In the genomic region with DNA sequence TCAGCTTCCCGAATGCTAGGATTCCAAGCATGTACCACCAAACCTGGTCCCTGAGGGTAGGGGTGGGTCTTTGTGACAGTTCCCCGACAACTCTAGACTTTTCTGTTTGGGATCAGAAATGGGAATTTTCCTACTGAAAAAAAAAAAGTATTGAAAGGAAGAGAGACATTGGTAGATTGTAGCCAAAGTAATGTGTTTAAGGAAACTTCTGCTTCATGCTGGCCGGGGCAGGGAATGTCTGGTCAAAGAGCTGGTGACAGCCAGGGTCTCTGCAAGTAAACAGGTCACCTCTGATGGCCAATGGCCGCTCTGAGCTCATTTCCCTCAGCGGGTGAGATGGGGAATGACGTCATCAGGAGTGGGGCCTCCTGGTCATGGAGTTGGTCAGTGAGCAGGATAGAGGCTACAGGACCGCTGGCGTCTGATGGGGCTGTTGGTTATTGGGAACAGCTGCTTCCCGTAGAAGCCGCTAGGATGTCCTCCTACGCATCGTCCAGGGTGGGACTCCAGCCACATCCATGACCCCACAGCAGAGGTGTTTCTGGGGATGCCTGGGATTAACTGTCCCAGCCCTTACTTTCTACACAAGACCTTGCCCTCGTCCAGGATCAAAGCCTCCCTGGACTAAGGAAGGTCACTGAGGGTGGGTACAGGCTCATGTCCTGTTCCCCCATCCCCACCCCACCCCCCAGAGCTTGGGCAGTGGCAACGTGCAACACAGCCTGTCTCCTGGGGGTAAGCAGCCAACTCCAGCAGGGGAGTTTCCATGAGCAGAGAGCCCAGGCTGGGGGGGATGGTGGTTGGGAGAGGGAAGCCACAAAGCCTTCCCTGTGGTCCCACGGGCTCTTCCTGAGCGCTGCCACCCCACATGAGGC, we compare ENCODE assay signal across 18 mouse cellular contexts. TPM values are rescaled to one million over a fixed set of nuclear protein-coding genes. Genes with fewer than 3 reads are reported as not detected.
DNase-seq lines count a peak whose midpoint lies in the region; ATAC-seq and TF ChIP-seq lines count a peak whose summit lies in the region.
"Had no signal": no experiment of that assay in that cellular context is flagged by ENCODE, and none has a peak within 500 bp of the region (broad histone marks: within the 10 kb centered on the region; RNA-seq: fewer than 3 reads in every experiment).

No protein-coding gene starts in this region.

- H3K36me3 ChIP-seq in heart, embryonic 11.5 days (ENCODE audit: control insufficient read depth, insufficient read depth, low read length), result no peaks in the 10 kb centered on the region
- no peaks in the 10 kb centered on the region for H3K36me3 ChIP-seq in heart, postnatal 0 days (replicated peaks; ENCODE audit: control insufficient read depth, insufficient read depth, low read length)
- H3K36me3 ChIP-seq: limb, embryonic 13.5 days; lung, embryonic 15.5 days; neural tube, embryonic 13.5 days had no signal

- no peak for ATAC-seq in heart, embryonic 11.5 days (replicated peaks; ENCODE audit: insufficient number of reproducible peaks, low FRiP score, low TSS enrichment)
- peak; percentile 44 for ATAC-seq in heart, postnatal 0 days (ENCODE audit: insufficient read depth, low read depth)
- ATAC-seq: forebrain, embryonic 16.5 days had no signal

- no peaks in the 10 kb centered on the region for H3K9me3 ChIP-seq in heart, embryonic 11.5 days (replicated peaks; ENCODE audit: control insufficient read depth, low read length)
- H3K9me3 ChIP-seq in heart, postnatal 0 days (replicated peaks; ENCODE audit: control insufficient read depth, low read length), result no peaks in the 10 kb centered on the region
- H3K9me3 ChIP-seq: limb, embryonic 13.5 days; lung, embryonic 15.5 days; neural tube, embryonic 13.5 days had no signal

- no peak for TF ChIP-seq CTCF in heart, postnatal 0 days (IDR thresholded peaks at IDR 0.05; ENCODE audit: low read depth)
- no peak for TF ChIP-seq CTCF in layer of hippocampus, adult 2 months (conservative IDR thresholded peaks at IDR 0.05)

- H3K27me3 ChIP-seq in heart, embryonic 11.5 days (ENCODE audit: control insufficient read depth, insufficient read depth, low read length), result no peaks in the 10 kb centered on the region
- H3K27me3 ChIP-seq in heart, postnatal 0 days (ENCODE audit: control insufficient read depth, insufficient read depth, low read length), result no peaks in the 10 kb centered on the region
- H3K27me3 ChIP-seq: limb, embryonic 13.5 days; lung, embryonic 15.5 days; neural tube, embryonic 13.5 days had no signal

- H3K4me1 ChIP-seq in heart, embryonic 11.5 days (ENCODE audit: control insufficient read depth, insufficient read depth, low read length), result peaks cover 2% of the 10 kb centered on the region; the same call in 1 of the 2 replicates
- H3K4me1 ChIP-seq in heart, postnatal 0 days (ENCODE audit: control insufficient read depth, insufficient read depth), result 0 out of 2 replicates have a peak, but pooled peaks cover 9% of the 10 kb centered on the region

- WGBS in heart, embryonic 11.5 days (ENCODE audit: insufficient replicate concordance), result 59% methylated on average over 16 of the region's 16 CpGs
- WGBS in heart, postnatal 0 days, result 50% methylated on average over 16 of the region's 16 CpGs

- no peak overlapping the region for H3K4me2 ChIP-seq in heart, embryonic 11.5 days
- H3K4me2 ChIP-seq in heart, postnatal 0 days (ENCODE audit: low read depth, low read length), result no peak overlapping the region
- H3K4me2 ChIP-seq: limb, embryonic 13.5 days; lung, embryonic 15.5 days; neural tube, embryonic 13.5 days had no signal

- peak; percentile 97 for DNase-seq in heart, adult 11 months
- peak; percentile 34 for DNase-seq in ovary, postnatal 14 days (ENCODE audit: low spot score)
- DNase-seq in ovary, postnatal 36 days (ENCODE audit: low spot score), result no peak
- DNase-seq in heart, postnatal 0 days (ENCODE audit: low spot score), result peak; percentile 20
- peak; percentile 20 for DNase-seq in lung, postnatal 36 days
- DNase-seq in liver, result no peak
- DNase-seq in layer of hippocampus, adult 2 months (ENCODE audit: low spot score in 2 of 2), result no peak
- DNase-seq: adrenal gland, postnatal 10 days; B cell, adult 2 months; midbrain, embryonic 14.5 days; right cerebral cortex, adult 18-20 months had no signal

- H3K9ac ChIP-seq in heart, embryonic 11.5 days (ENCODE audit: low read depth, low read length), result no peak overlapping the region
- no peak overlapping the region for H3K9ac ChIP-seq in heart, postnatal 0 days (replicated peaks; ENCODE audit: low read depth, low read length)
- H3K9ac ChIP-seq: limb, embryonic 13.5 days; lung, embryonic 15.5 days; neural tube, embryonic 13.5 days had no signal

- no peak for TF ChIP-seq EP300 in heart, postnatal 0 days (IDR thresholded peaks at IDR 0.05; ENCODE audit: low read depth)

- H3K27ac ChIP-seq in heart, embryonic 11.5 days (ENCODE audit: low read depth, low read length), result no peak overlapping the region
- H3K27ac ChIP-seq in heart, postnatal 0 days (ENCODE audit: low read depth), result peak overlapping the region; percentile 34; the same call in 1 of the 2 replicates
- H3K27ac ChIP-seq in layer of hippocampus, adult 2 months, result no peak overlapping the region
- H3K27ac ChIP-seq: limb, embryonic 13.5 days; lung, embryonic 15.5 days; neural tube, embryonic 13.5 days had no signal

- no peak overlapping the region for H3K4me3 ChIP-seq in heart, embryonic 11.5 days (ENCODE audit: low read depth, low read length)
- no peak overlapping the region for H3K4me3 ChIP-seq in heart, postnatal 0 days (ENCODE audit: low read depth, low read length)
- H3K4me3 ChIP-seq in layer of hippocampus, adult 2 months, result no peak overlapping the region
- H3K4me3 ChIP-seq: limb, embryonic 13.5 days; lung, embryonic 15.5 days; neural tube, embryonic 13.5 days had no signal

RNA-seq across cellular contexts. Expression of gene Cilp, which starts 17.2 kb away (rescaled TPM):
- 0.14 TPM in 1 of 2 replicates, not detected in the other for polyA plus RNA-seq in heart, embryonic 11.5 days (2014; fragmentation: Nextera tagmentation; extraction: Ambion mirVana)
- total RNA-seq in heart, postnatal 0 days (2014; rRNA removed; ENCODE audit: low replicate concordance), result 0.73 and 0.88 TPM in 2 replicates
- polyA plus RNA-seq in heart, postnatal 0 days (2015; fragmentation: Nextera tagmentation; extraction: Ambion mirVana), result 0.19 and 0.21 TPM in 2 replicates
- total RNA-seq in layer of hippocampus, adult 2 months (2021), result under 1 TPM in 1 of 2 experiments, not detected in 1; 0.26 TPM
- total RNA-seq: layer of hippocampus, postnatal 25 days had no signal
- polyA plus RNA-seq: heart, embryonic 14.5 days had no signal

RNA-seq across cellular contexts. Expression of gene Clpx, which starts 46.3 kb away (rescaled TPM):
- 42.9 and 50.6 TPM in 2 replicates for polyA plus RNA-seq in heart, embryonic 11.5 days (2014; fragmentation: Nextera tagmentation; extraction: Ambion mirVana)
- total RNA-seq in heart, postnatal 0 days (2014; rRNA removed; ENCODE audit: low replicate concordance), result 37.4 and 37.8 TPM in 2 replicates
- polyA plus RNA-seq in heart, postnatal 0 days (2015; fragmentation: Nextera tagmentation; extraction: Ambion mirVana), result 64.3 and 68.3 TPM in 2 replicates
- total RNA-seq in layer of hippocampus, adult 2 months (2021), result 10 to 100 TPM; 32.6 to 35.8 TPM

RNA-seq across cellular contexts. Expression of gene Parp16, which starts 52.6 kb away (rescaled TPM):
- 4.6 and 5.0 TPM in 2 replicates for polyA plus RNA-seq in heart, embryonic 11.5 days (2014; fragmentation: Nextera tagmentation; extraction: Ambion mirVana)
- 1.8 and 7.7 TPM in 2 replicates for total RNA-seq in heart, postnatal 0 days (2014; rRNA removed; ENCODE audit: low replicate concordance)
- 5.7 and 5.8 TPM in 2 replicates for polyA plus RNA-seq in heart, postnatal 0 days (2015; fragmentation: Nextera tagmentation; extraction: Ambion mirVana)
- total RNA-seq in layer of hippocampus, adult 2 months (2021), result 1 to 10 TPM; 5.0 to 5.1 TPM

Comparison
In these comparisons a context has a peak if more than half of its experiments do, and no peak if none do; other contexts are left out.
1. DNase-seq: peak in heart, adult 11 months (single experiment), ovary, postnatal 14 days (single experiment), heart, postnatal 0 days (single experiment) and lung, postnatal 36 days (single experiment); none in ovary, postnatal 36 days (single experiment), liver (single experiment) and layer of hippocampus, adult 2 months (0 of 2).